Mouse (Mus musculus) B cell, adult 62 days (primary cell): ENCODE data around the gene Gm6096. TPM values are rescaled to one million over a fixed set of nuclear protein-coding genes. Genes with fewer than 3 reads are reported as not detected.

Experiments used
- total RNA-seq: library from RNA; stranded (reverse); gene quantifications from 4 replicates; pipeline ENCODE4 v1.2.4, GENCODE M21; 2023

Gm6096 gene
- not detected in 4 replicates for total RNA-seq

GRCm38 (mm10) chr7:34250738-34251137 is at the start of gene Gm6096:
TSS of gene Gm6096 (plus strand) at chr7:34251038.

GRCm38 (mm10) chr7:34230116-34230515 is 20.7 kb upstream of the Gm6096 start, which contains the start of gene Gpi1:
TSS of gene Gpi1 (minus strand) at chr7:34230336.

Other genes with a start within 250 kb of the Gm6096 start
- gene Scgb2b27, start 237.1 kb upstream of the Gm6096 start, total RNA-seq = not detected in 4 replicates
- gene Scgb1b27, start 229.6 kb upstream of the Gm6096 start, total RNA-seq = not detected in 4 replicates
- not detected in 4 replicates for gene Scgb1b30, start 155.6 kb upstream of the Gm6096 start, total RNA-seq
- not detected in 4 replicates for gene Wtip, start 117.8 kb upstream of the Gm6096 start, total RNA-seq
- gene Uba2, start 81.4 kb upstream of the Gm6096 start, total RNA-seq = 72.5 to 86.4 TPM (median 80.1 TPM) in 4 replicates
- gene Pdcd2l, start 54.4 kb upstream of the Gm6096 start, total RNA-seq = 23.1 to 29.1 TPM (median 27.4 TPM) in 4 replicates
- 232 to 261 TPM (median 253 TPM) in 4 replicates for gene Gpi1, start 20.7 kb upstream of the Gm6096 start, total RNA-seq
- gene 4931406P16Rik, start 62.5 kb downstream of the Gm6096 start, total RNA-seq = 60.7 to 67.4 TPM (median 63.4 TPM) in 4 replicates
- 187 to 200 TPM (median 194 TPM) in 4 replicates for gene Lsm14a, start 142.3 kb downstream of the Gm6096 start, total RNA-seq